Mouse (Mus musculus) right cerebral cortex, postnatal 25 days (tissue): ENCODE results near the gene Taldo1.
"Not testable (repeated sequence)": the region's sequence is repeated elsewhere in the genome, so short reads cannot be mapped to it uniquely, and the experiment has no call there.

ENCODE experiments used
- DNase-seq: peaks from one replicate; pipeline ENCODE4 v3.0.0; 2022

The Taldo1 gene

GRCm38 (mm10) chr7:141388487-141389109, 3.4 kb upstream of the Taldo1 start:
- DNase-seq = no peak

- DNase-seq = no peak
Measured at GRCm38 (mm10) chr7:141390326-141391259, 1.4 kb upstream of the Taldo1 start.

- no peak for DNase-seq
Measured at GRCm38 (mm10) chr7:141392552-141393222, 688 bp downstream of the Taldo1 start.

- DNase-seq = no peak
Measured at GRCm38 (mm10) chr7:141394158-141394557, 2.2 kb downstream of the Taldo1 start.

DNA sequence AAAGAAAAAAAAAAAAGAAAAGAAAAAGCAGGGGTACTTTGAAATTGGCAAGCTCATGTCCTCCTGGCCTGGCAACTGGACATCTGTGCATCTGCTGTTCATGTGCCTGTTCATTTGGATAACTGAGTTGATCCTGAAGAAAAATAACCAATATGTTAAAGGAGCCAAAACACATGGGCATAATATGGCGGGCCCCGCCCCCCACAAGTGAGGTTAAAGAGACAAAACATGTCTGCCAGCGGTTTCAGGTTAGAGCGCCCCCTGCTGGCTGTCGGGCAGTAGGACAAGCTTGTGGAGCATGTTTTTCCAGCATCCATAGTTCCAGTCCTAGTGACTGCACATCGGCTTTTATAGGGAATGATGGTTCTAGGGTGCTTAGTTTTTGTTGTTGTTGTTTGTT, 2.8 kb downstream of the Taldo1 start:
- DNase-seq = no peak

- DNase-seq = no peak
Measured at GRCm38 (mm10) chr7:141395348-141395747, 3.3 kb downstream of the Taldo1 start.

DNA sequence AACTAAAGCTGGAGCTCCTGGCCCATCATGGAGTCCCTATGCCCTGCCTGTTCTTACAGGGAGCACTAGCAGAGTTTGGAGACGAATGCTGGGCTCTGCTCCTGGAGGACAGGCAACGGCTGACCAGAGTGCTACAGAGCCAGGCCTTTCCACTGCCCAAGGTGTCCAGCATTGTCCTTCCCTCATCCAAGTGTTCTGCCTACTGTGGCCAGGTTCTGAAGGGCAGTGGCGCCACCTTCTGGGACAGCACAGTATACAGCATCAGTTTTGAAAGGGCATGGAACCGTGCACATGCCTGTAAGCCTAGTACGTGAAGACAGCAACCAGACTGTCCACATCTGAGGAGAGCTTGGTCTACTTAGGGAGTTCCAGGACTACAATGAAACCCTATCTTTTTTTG, 11.3 kb downstream of the Taldo1 start:
- peak; percentile 40 for DNase-seq

GRCm38 (mm10) chr7:141405466-141405865, 13.5 kb downstream of the Taldo1 start:
- DNase-seq = no peak

- not testable (repeated sequence) for DNase-seq
Measured at GRCm38 (mm10) chr7:141407670-141408069, 15.7 kb downstream of the Taldo1 start.

- DNase-seq = peak; percentile 82
Measured at GRCm38 (mm10) chr7:141408833-141409232, 16.8 kb downstream of the Taldo1 start.

DNA sequence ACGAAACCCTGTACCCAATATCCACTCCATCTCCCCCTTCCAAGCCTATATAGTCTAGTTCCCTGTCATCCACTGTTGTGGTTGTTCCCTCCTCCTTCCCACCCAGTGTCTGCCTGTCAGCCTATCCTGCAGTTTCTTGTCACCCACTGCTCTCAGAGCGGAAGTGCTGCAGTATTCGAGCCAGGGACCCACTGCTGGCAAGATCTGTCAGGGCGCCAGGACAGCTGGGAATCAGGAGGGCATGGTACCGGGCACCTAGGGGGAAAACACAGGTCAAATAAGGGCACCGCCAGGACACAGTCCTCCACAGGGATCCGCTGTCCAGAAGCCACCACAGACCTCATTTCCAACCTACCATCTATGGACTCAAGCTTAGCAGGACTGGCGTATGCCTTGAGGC, 18.6 kb downstream of the Taldo1 start:
- DNase-seq = no peak

- no peak for DNase-seq
Measured at GRCm38 (mm10) chr7:141411667-141412066, 19.7 kb downstream of the Taldo1 start.

- no peak for DNase-seq
Measured at GRCm38 (mm10) chr7:141413331-141413730, 21.3 kb downstream of the Taldo1 start.

DNA sequence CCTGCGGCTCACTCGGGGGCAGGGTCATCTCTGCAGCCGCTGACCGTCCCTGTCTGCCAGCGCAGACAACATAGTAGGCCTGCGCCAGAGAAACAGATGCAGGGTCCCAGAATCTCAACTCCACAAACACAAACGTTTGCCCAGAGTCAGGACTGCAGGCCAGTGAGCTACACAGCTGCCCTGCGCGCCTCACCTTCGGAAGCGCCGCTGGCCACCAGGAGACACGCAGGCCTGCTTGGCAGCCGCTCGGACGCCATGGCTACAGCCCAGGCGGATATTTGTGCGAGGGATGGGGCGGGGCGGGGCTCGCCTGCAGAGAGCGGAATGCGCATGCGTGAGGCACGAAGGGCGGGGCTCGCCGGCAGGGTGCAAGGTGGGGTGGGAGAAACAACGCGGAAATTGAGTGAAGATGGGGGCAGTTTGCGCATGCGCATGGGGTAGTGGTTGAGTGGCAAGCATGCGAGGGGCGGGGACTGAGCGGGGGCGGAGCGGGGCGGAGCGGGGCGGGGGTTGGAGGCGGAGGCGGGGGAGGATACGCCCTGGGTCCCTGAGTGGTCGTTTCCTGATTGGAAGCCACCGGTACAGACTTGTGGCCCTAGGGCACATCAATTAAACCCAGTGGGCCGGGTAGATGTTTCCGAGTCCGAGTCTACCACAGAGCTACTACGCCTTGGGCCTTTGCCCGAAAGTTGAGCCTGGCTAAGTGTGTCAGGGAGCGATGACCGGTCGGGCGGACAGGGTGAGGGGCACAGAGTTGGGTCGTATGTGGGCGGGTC, 22.0 kb downstream of the Taldo1 start, which contains the start of gene Gatd1:
Gatd1 (minus strand) TSS at position 328 of the 776 bp plus-strand sequence.
- DNase-seq = peak; percentile 99

DNA sequence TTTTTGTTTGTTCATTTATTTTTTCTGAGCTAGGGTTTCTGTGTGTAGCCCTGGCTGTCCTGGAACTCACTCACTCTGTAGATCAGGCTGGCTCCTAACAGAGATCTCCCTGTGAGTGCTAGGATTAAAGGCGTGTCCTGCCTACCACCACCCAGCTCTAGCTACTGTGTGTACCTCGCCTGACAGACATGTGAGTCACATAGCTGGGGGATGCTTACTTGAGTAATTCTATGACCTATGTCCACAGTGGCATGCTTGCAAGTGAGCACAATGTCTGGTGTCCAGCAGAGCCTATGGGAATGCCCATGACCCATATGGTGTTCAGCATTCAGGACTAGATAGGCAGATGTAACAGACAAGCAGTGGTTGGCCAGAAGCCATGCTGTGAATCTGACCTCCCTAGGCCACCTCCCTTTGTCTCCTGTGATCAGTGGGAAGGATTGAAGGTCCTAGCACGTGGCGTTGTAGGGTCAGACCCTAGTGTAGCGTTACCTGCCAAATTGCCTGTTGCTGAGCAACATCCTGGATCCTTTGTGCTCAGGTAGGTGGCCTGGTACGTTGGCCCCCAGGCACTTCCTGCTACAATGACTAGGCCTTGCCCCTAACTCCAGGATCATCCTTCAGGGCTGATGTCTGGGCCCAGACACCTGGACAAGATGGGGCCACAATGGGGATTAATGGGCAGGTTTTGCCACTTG, 24.3 kb downstream of the Taldo1 start:
- no peak for DNase-seq

GRCm38 (mm10) chr7:141417731-141418681, 26.0 kb downstream of the Taldo1 start:
- DNase-seq = no peak

- no peak for DNase-seq
Measured at GRCm38 (mm10) chr7:141418970-141419369, 27.0 kb downstream of the Taldo1 start.

GRCm38 (mm10) chr7:141420030-141420702, 28.2 kb downstream of the Taldo1 start:
- DNase-seq = no peak

- DNase-seq = no peak
Measured at GRCm38 (mm10) chr7:141423811-141424210, 31.8 kb downstream of the Taldo1 start.
